Mouse (Mus musculus): ENCODE measurements around the gene Gcm2. TPM values are rescaled to one million over a fixed set of nuclear protein-coding genes. Genes with fewer than 3 reads are reported as not detected.

The Gcm2 gene
- total RNA-seq, 2 experiments from 2014 or later, result not detected

DNA sequence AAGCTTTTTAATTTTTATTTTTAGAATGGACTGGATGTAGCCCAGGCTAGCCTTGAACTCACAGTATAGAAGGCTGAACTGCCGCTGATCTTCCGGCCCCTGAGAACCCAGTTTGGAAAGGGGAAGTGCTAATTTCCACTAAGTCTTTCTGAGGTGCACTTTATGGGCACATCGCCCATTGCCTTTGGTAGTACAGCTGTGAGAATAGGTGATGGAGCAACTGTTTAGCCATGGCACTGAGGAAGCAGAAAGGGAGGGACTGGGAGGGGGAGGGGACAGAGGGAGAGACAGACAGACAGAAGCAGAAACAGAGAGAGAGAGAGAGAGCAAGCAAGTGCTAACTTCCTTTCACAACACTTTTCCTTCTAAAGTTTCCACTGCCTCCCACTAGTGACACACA is 26.3 kb downstream of the Gcm2 start:
- no peak for ATAC-seq (replicated peaks; ENCODE audit: low FRiP score, poor library complexity, severe bottlenecking)

DNA sequence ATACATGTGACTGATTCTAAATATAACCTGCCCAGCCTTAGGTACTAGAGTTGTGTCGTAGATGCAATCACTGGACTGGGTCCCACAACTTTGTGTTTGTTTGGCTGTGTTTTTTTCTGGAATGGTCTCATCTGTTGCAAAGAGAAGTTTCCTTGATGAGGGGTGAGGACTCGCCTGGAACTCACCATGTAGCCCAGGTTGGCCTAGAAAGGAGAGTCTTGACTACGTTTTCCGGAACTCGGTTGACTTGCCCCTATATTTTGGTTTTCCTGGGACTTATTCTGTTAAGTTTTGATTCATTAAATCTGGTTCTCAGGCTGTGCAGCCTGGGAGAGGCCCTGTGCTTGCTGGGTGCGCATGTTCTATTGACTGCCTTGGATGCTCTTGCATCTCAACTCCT is 30.1 kb downstream of the Gcm2 start:
- no peak for ATAC-seq (replicated peaks; ENCODE audit: low FRiP score, poor library complexity, severe bottlenecking)

DNA sequence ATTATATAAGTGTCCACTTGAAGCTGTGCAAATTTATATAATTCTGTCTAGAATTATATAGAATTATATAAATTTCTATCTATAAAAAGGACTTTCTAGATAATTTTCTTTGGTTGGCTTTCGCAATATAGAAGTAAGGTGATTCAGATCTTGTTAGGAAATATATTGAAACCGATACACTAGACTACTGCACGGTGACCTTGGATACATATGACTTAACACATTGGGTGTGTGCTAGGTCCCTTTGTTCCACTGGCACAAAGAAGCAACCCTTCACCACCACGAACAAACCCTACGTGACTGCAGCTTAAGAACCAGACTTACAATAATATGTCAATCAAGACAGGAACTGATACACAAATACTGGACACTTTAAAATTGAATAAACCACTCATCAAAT is 31.0 kb downstream of the Gcm2 start:
- no peak for ATAC-seq (replicated peaks; ENCODE audit: low FRiP score, poor library complexity, severe bottlenecking)

DNA sequence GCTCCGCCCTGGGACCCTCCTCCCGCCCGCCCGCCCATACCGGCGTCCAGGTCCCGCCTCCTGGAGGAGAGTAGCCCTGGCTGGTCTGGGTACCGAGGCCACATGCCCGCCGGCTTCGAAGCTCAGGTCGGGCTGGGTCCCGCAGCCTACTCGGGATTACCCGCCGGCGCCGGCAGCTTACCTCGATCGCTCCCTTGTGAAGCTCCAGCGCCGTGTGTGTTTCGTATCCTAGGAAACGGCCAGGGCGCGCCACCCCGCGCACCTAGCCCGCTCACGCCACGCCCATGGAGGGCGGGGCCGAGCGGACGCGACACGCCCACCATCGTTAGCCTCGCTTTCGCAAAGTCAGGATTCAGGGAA is 31.4 kb downstream of the Gcm2 start, which contains the start of gene Mak:
Gene Mak, minus strand, starts transcription at position 286 of the 360 bp plus-strand sequence.
- peak; percentile 85 for ATAC-seq (replicated peaks; ENCODE audit: low FRiP score, poor library complexity, severe bottlenecking)

DNA sequence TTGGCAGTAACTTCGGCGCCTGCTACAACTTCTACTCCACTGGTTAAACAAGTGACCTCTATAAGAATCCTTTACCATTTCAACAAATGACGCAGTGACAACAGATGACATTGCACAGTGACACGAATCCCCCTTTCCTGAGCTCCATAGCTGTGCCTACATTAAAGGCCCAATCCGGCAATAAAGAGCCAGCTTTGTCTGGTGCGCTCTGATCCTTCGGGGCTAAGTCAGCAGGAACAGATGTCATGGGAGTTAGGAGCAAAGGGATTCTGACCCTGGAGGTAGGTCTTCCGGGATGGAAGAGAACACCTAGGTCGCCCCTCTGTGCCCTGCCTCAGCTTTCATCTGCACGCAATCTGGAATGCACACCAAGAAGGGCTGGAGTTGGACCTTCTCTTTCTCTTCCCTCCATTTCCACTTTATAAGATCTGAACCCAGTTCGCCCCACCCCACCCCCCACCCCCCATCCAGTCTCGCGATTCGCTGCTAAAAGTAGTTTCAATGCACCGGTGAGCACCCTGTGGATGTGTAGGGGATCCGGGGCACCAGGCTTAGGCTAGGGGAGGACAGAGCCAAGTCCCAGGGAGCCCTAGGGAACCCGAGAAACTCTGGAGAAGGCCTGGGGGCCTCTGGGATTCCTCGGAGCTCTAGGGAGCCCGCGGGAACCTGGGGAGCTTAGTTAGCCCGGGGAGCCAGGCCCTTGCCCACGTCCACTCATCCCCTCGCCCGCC is 32.0 kb downstream of the Gcm2 start:
- no peak for ATAC-seq (replicated peaks; ENCODE audit: low FRiP score, poor library complexity, severe bottlenecking)

DNA sequence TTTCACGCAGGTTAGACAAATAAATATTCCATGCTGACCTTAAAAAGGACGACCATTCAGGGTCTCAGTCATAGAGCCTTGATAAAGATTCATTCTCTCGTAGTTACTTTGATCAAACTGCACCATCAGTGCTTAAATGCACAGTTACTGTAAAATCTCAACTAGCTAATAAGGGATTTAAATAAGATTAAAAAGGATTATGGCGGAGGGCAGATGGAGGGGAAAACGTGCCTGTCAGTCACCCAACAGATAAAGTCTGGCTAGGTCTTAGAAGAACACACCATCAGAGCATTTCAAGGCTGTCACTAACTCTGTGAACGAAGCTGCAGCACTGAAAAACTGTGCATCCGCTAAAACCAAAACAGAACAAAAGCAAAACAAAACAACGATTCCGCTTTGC is 32.9 kb downstream of the Gcm2 start:
- no peak for ATAC-seq (replicated peaks; ENCODE audit: low FRiP score, poor library complexity, severe bottlenecking)

DNA sequence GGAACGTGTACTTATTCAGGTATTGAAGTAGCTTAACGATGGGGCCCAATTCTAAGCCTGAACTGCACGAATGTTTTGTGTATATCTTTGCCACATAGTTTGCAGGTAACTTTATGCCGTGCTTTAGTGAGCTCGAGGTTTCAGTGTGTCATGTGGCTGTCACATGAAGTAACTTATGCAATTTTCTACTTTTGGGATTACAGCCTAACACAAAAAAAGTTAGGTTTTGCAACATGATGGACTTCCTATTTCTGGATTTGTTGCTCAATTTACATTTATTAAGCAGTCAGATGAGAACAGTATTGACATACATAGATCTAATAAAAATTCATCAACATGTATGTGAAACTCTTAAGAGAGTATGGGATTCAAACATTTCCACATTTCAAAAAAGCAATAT is 37.0 kb downstream of the Gcm2 start:
- no peak for ATAC-seq (replicated peaks; ENCODE audit: low FRiP score, poor library complexity, severe bottlenecking)

DNA sequence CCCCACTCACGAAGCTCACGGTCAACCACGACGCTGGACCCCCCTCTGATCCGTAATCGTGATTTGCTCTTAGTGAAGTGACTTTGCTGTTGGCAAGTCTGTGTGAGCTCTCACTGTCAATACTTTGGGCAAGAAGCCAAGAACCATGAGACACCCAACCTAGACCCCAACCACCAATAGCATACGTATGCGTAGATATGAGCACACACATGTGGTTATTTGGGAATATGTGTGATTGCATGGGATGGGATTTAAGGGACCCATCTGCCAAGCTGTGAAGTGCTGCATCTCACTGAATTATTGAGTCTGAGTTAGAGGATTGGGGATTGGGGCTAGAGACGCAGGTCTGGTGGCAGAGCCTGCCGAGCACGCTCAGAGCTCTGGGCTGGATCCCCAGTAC is 39.2 kb downstream of the Gcm2 start:
- no peak for ATAC-seq (replicated peaks; ENCODE audit: low FRiP score, poor library complexity, severe bottlenecking)

DNA sequence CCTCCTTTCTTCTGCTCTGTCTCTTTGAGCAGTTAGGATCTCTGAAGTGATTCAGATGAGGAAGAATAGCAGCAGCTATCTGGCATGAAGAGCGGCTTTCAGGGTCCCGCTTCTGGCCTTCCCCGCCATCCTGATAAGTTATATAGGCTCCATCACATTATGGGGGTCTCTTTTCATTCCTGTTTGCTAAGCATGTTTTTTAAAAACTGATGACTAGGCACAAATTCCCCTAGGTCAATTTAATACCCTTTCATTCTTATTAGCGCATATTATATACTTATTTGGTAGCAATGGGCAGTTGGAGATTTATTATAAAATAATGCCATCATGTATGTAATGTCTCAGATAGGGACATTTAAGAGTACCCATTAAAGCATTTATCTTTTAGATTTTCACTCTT is 43.2 kb downstream of the Gcm2 start:
- no peak for ATAC-seq (replicated peaks; ENCODE audit: low FRiP score, poor library complexity, severe bottlenecking)

DNA sequence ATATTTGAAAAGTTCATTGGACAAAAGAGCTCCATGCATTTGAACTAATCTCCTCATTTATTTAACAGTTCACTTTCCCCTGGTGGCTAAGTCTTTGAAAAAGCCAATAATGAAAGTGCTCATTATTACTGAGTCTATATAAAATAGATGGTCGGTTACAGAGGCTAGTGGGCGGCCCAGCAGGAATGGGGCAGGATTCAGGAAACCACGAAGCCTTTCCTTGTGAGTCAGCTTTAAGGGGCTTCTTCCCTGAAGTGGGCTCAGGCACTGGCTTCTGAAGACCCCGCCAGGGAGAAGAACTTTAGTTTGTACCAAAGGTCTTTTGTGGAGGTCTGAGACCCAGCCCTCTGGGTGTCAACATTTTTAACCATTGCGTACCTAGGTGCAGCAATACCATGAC is 58.9 kb downstream of the Gcm2 start:
- no peak for ATAC-seq (replicated peaks; ENCODE audit: low FRiP score, poor library complexity, severe bottlenecking)

Other genes with a start within 250 kb of the Gcm2 start
- gene Pak1ip1, start 110.0 kb downstream of the Gcm2 start, total RNA-seq (2015; ENCODE audit: low replicate concordance), result 25.0 and 33.0 TPM in 2 replicates
- gene Pak1ip1, start 110.0 kb downstream of the Gcm2 start, total RNA-seq (2017; ENCODE audit: low replicate concordance), result 45.7 and 54.3 TPM in 2 replicates
- 130 and 145 TPM in 2 replicates for gene Tmem14c, start 94.7 kb downstream of the Gcm2 start, total RNA-seq (2015; ENCODE audit: low replicate concordance)
- 156 and 258 TPM in 2 replicates for gene Tmem14c, start 94.7 kb downstream of the Gcm2 start, total RNA-seq (2017; ENCODE audit: low replicate concordance)
- not detected in 2 replicates for gene Mak, start 31.3 kb downstream of the Gcm2 start, total RNA-seq (2015; ENCODE audit: low replicate concordance)
- under 0.01 TPM in 1 of 2 replicates, not detected in the other for gene Mak, start 31.3 kb downstream of the Gcm2 start, total RNA-seq (2017; ENCODE audit: low replicate concordance)
- not detected in 2 replicates for gene Sycp2l, start 3.3 kb upstream of the Gcm2 start, total RNA-seq (2015; ENCODE audit: low replicate concordance)
- not detected in 2 replicates for gene Sycp2l, start 3.3 kb upstream of the Gcm2 start, total RNA-seq (2017; ENCODE audit: low replicate concordance)
- gene Elovl2, start 109.4 kb upstream of the Gcm2 start, total RNA-seq (2015; ENCODE audit: low replicate concordance), result not detected in 2 replicates
- not detected in 2 replicates for gene Elovl2, start 109.4 kb upstream of the Gcm2 start, total RNA-seq (2017; ENCODE audit: low replicate concordance)
- 3.1 and 5.6 TPM in 2 replicates for gene Smim13, start 138.8 kb upstream of the Gcm2 start, total RNA-seq (2015; ENCODE audit: low replicate concordance)
- gene Smim13, start 138.8 kb upstream of the Gcm2 start, total RNA-seq (2017; ENCODE audit: low replicate concordance), result 3.8 and 4.5 TPM in 2 replicates
- gene Gm17364, start 162.9 kb upstream of the Gcm2 start, total RNA-seq (2015; ENCODE audit: low replicate concordance), result not detected in 2 replicates
- not detected in 2 replicates for gene Gm17364, start 162.9 kb upstream of the Gcm2 start, total RNA-seq (2017; ENCODE audit: low replicate concordance)